Comparison of ENCODE assay signal across 8 mouse cellular contexts in genomic region chr11:81151286-81152020, GRCm38 (mm10).
A peak's percentile ranks its signal among the peaks of the same experiment; 100 is the strongest.
DNase-seq lines count a peak whose midpoint lies in the region; ATAC-seq and TF ChIP-seq lines count a peak whose summit lies in the region.

No protein-coding gene starts in this region.

- H3K9me3 ChIP-seq in forebrain, embryonic 14.5 days (replicated peaks; ENCODE audit: control insufficient read depth, low read length): no peaks in the 10 kb centered on the region
- H3K9me3 ChIP-seq in limb, embryonic 10.5 days (replicated peaks): no peaks in the 10 kb centered on the region
- no peaks in the 10 kb centered on the region for H3K9me3 ChIP-seq in stomach, embryonic 15.5 days

- H3K4me3 ChIP-seq in left cerebral cortex, adult 2 months: peak overlapping the region; percentile 67
- peak overlapping the region; percentile 53 for H3K4me3 ChIP-seq in forebrain, embryonic 14.5 days (ENCODE audit: low read depth, low read length)
- H3K4me3 ChIP-seq in limb, embryonic 10.5 days: peak overlapping the region; percentile 71
- H3K4me3 ChIP-seq in stomach, embryonic 15.5 days (replicated peaks): peak overlapping the region; percentile 46

- DNase-seq in left cerebral cortex, adult 2 months (ENCODE audit: extremely low spot score in 1 of 2, low spot score in 2 of 2): no peak
- no peak for DNase-seq in left cerebral cortex, postnatal 25 days (ENCODE audit: low spot score in 2 of 2)
- peak; percentile 30 for DNase-seq in cerebellum, adult 9-11 months
- DNase-seq in forebrain, embryonic 14.5 days (ENCODE audit: low spot score): no peak
- DNase-seq in limb, embryonic 10.5 days (ENCODE audit: low spot score): no peak
- no peak for DNase-seq in thymus, postnatal 14 days
- DNase-seq in lung, postnatal 25 days (ENCODE audit: low spot score): no peak

- intact Hi-C loops in left cerebral cortex, adult 2 months (cut with DNase I): loop anchor here (2.0 to 5.0 kb wide), 11 partner anchors 17 to 341 kb away; no protein-coding TSS in a partner anchor
- intact Hi-C loops in left cerebral cortex, postnatal 25 days (cut with DNase I): loop anchor here (2.0 to 5.0 kb wide), 4 partner anchors 57 to 245 kb away; no protein-coding TSS in a partner anchor

- H3K27me3 ChIP-seq in forebrain, embryonic 14.5 days (replicated peaks; ENCODE audit: control insufficient read depth, insufficient read depth, low read length): peaks cover 9% of the 10 kb centered on the region
- peaks cover 84% of the 10 kb centered on the region for H3K27me3 ChIP-seq in limb, embryonic 10.5 days (ENCODE audit: low read depth, poor library complexity, severe bottlenecking)
- peaks cover 59% of the 10 kb centered on the region for H3K27me3 ChIP-seq in stomach, embryonic 15.5 days (replicated peaks)

- peak overlapping the region; percentile 91 for H3K27ac ChIP-seq in left cerebral cortex, adult 2 months
- H3K27ac ChIP-seq in forebrain, embryonic 14.5 days (ENCODE audit: low read depth, low read length): no peak overlapping the region
- peak overlapping the region; percentile 80 for H3K27ac ChIP-seq in limb, embryonic 10.5 days
- no peak overlapping the region for H3K27ac ChIP-seq in stomach, embryonic 15.5 days

- WGBS in forebrain, embryonic 14.5 days: 6% methylated on average over 34 of the region's 36 CpGs
- WGBS in limb, embryonic 10.5 days: 4% methylated on average over 36 of the region's 36 CpGs
- 4% methylated on average over 36 of the region's 36 CpGs for WGBS in stomach, embryonic 15.5 days

- no peak for ATAC-seq in forebrain, embryonic 14.5 days
- no peak for ATAC-seq in stomach, embryonic 15.5 days (ENCODE audit: insufficient read depth, low FRiP score, low read depth)

- H3K4me1 ChIP-seq in forebrain, embryonic 14.5 days (ENCODE audit: control insufficient read depth, insufficient read depth, low read length): peaks cover 7% of the 10 kb centered on the region; the same call in 1 of the 2 replicates
- H3K4me1 ChIP-seq in limb, embryonic 10.5 days: peaks cover 43% of the 10 kb centered on the region
- H3K4me1 ChIP-seq in stomach, embryonic 15.5 days: peaks cover 23% of the 10 kb centered on the region

- TF ChIP-seq CTCF in left cerebral cortex, adult 2 months (IDR thresholded peaks at IDR 0.05): no peak

- peak overlapping the region; percentile 97 for H3K4me2 ChIP-seq in forebrain, embryonic 14.5 days (ENCODE audit: low read length)
- peak overlapping the region; percentile 95 for H3K4me2 ChIP-seq in stomach, embryonic 15.5 days

- H3K36me3 ChIP-seq in forebrain, embryonic 14.5 days (ENCODE audit: control insufficient read depth, insufficient read depth, low read length): no peaks in the 10 kb centered on the region
- no peaks in the 10 kb centered on the region for H3K36me3 ChIP-seq in limb, embryonic 10.5 days
- H3K36me3 ChIP-seq in stomach, embryonic 15.5 days: no peaks in the 10 kb centered on the region

- peak overlapping the region; percentile 68 for H3K9ac ChIP-seq in forebrain, embryonic 14.5 days (ENCODE audit: low read length)
- H3K9ac ChIP-seq in stomach, embryonic 15.5 days: no peak overlapping the region

Comparison
In these comparisons a context has a peak if more than half of its experiments do, and no peak if none do; other contexts are left out.
1. H3K27ac ChIP-seq: peak in left cerebral cortex, adult 2 months (single experiment) and limb, embryonic 10.5 days (single experiment); none in forebrain, embryonic 14.5 days (single experiment) and stomach, embryonic 15.5 days (single experiment).
2. Peak in every context shown above with its lines, with median percentiles within 50 percentile points of each other: H3K4me3 ChIP-seq.